Mouse (Mus musculus) bone marrow, adult 2 months (tissue): ENCODE data around the gene 3300002I08Rik. TPM values are rescaled to one million over a fixed set of nuclear protein-coding genes. Genes with fewer than 3 reads are reported as not detected.

ENCODE experiments used
- H3K27ac ChIP-seq: fragments of 200-500 bp; 2 replicates; pipeline ENCODE4 v1.5.1; 2012; ENCODE audit warnings: low read depth, mild to moderate bottlenecking, control low read depth, inconsistent platforms, low read length; ENCODE audit not compliant: control insufficient read depth, poor library complexity, insufficient read depth
- H3K4me1 ChIP-seq: fragments of 200-500 bp; 2 replicates; pipeline ENCODE4 v1.6.1; 2011; ENCODE audit warnings: low read length; ENCODE audit not compliant: control insufficient read depth, insufficient read depth
- H3K4me3 ChIP-seq: fragments of 200-500 bp; replicated peaks from 2 replicates; pipeline ENCODE3; 2011; ENCODE audit warnings: mild to moderate bottlenecking, low read depth, low read length, control low read depth; ENCODE audit not compliant: control insufficient read depth
- CTCF ChIP-seq: fragments of 200-500 bp; IDR thresholded peaks from 2 replicates; pipeline ENCODE4 v1.5.1; 2011; ENCODE audit warnings: low read length, control low read depth; ENCODE audit not compliant: control insufficient read depth, insufficient read depth
- POLR2A ChIP-seq: fragments of 200-500 bp; IDR thresholded peaks from 2 replicates; pipeline ENCODE4 v1.6.1; 2011; ENCODE audit warnings: low read depth, mild to moderate bottlenecking, control low read depth, low read length, borderline replicate concordance; ENCODE audit not compliant: control insufficient read depth
- WGBS: fragments of 180-500 bp; shearing (Covaris S2); methylation state at CpG from one replicate; pipeline ENCODE4 v1.1.7; 2018; 5-methylcytosine and 5-hydroxymethylcytosine counted together
- polyA plus RNA-seq: library from polyadenylated mRNA; stranded (reverse); fragments of >200 nt; gene quantifications from 2 replicates; pipeline ENCODE4 v1.2.4, GENCODE M21; 2011; ENCODE audit warnings: low replicate concordance; ENCODE audit not compliant: missing spikeins, insufficient read depth, insufficient read length

The 3300002I08Rik gene
- polyA plus RNA-seq, 1 experiment = not detected

GRCm38 (mm10) chr2:150307183-150307773, 55.3 kb downstream of the 3300002I08Rik start:
- Histone ChIP-seq H3K4me1 (no peaks in the 10 kb centered on the region), H3K4me3 (no peak overlapping the region), H3K27ac (no peak overlapping the region)
- TF ChIP-seq CTCF = no peak
- no peak for TF ChIP-seq POLR2A
- 62% methylated on average over 10 of the region's 10 CpGs for WGBS

DNA sequence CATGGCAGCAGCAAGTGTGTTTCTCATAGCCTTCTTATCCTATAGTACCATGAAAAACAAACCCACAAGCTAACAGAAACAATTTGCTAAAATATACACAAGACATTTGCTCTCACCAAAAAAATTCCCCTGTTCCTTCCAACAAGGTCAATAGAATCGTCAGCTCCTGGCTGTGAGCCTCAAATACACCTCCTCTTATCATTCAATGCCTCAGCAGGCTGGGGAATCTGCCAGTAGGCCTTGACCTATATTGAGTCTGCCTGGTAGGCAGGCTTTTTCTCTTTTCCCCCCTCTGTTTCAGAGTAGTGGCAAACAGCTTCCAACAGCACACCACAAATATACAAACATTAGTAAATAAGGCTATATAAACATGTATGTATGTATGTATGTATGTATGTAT, 63.5 kb downstream of the 3300002I08Rik start:
- H3K27ac ChIP-seq = no peak overlapping the region
- no peak for TF ChIP-seq CTCF
- TF ChIP-seq POLR2A = no peak
- 47% methylated on average over 1 of the region's 1 CpGs for WGBS
- H3K4me3 ChIP-seq = no peak overlapping the region
- no peaks in the 10 kb centered on the region for H3K4me1 ChIP-seq

GRCm38 (mm10) chr2:150293669-150294068, 68.9 kb downstream of the 3300002I08Rik start:
- H3K27ac ChIP-seq = no peak overlapping the region
- no peak overlapping the region for H3K4me3 ChIP-seq
- WGBS = 68% methylated on average over 6 of the region's 6 CpGs
- H3K4me1 ChIP-seq = no peaks in the 10 kb centered on the region
- no peak for TF ChIP-seq CTCF
- TF ChIP-seq POLR2A = no peak

Other genes with a start within 250 kb of the 3300002I08Rik start
- 3.1 and 8.3 TPM in 2 replicates for gene Zfp120, start 226.1 kb downstream of the 3300002I08Rik start, polyA plus RNA-seq
- not detected in 2 replicates for gene Gm10770, start 183.1 kb downstream of the 3300002I08Rik start, polyA plus RNA-seq
- gene Gm14139, start 181.0 kb downstream of the 3300002I08Rik start, polyA plus RNA-seq = not detected in 2 replicates
- 0.57 TPM in 2 replicates for gene Zfp937, start 144.7 kb downstream of the 3300002I08Rik start, polyA plus RNA-seq
- 2.1 TPM in 1 of 2 replicates, not detected in the other for gene Gm21994, start 107.2 kb downstream of the 3300002I08Rik start, polyA plus RNA-seq
- 0.67 TPM in 1 of 2 replicates, not detected in the other for gene Gm14124, start 105.2 kb downstream of the 3300002I08Rik start, polyA plus RNA-seq
- gene Gm10130, start 39.1 kb downstream of the 3300002I08Rik start, polyA plus RNA-seq = not detected in 2 replicates
- 0.97 TPM in 1 of 2 replicates, not detected in the other for gene Zfp442, start 88.7 kb upstream of the 3300002I08Rik start, polyA plus RNA-seq
- gene Zfp345, start 122.3 kb upstream of the 3300002I08Rik start, polyA plus RNA-seq = not detected in 2 replicates
- 5.2 and 5.3 TPM in 2 replicates for gene Cst7, start 207.7 kb upstream of the 3300002I08Rik start, polyA plus RNA-seq
- 10.7 and 18.0 TPM in 2 replicates for gene Apmap, start 245.8 kb upstream of the 3300002I08Rik start, polyA plus RNA-seq